Mouse (Mus musculus) neural tube, embryonic 14.5 days (tissue): Measurements from ENCODE around the gene Hip1r. TPM values are rescaled to one million over a fixed set of nuclear protein-coding genes. Genes with fewer than 3 reads are reported as not detected.

Experiments
- ATAC-seq: fragments of 200-750 bp; cut with Nextera tagmentation; 2 replicates; pipeline ENCODE4 v1.8.0; 2017; ENCODE audit warnings: low read depth, mild to moderate bottlenecking, moderate TSS enrichment, moderate library complexity
- H3K27ac ChIP-seq: fragments of 300-500 bp; sonication (generic); 2 replicates; pipeline ENCODE4 v1.5.1; 2014; ENCODE audit warnings: low read depth, mild to moderate bottlenecking, control low read depth, low read length, moderate library complexity, mixed read lengths
- H3K27me3 ChIP-seq: fragments of 300-500 bp; sonication (generic); 2 replicates; pipeline ENCODE4 v1.6.1; 2014; ENCODE audit warnings: low read length; ENCODE audit not compliant: control insufficient read depth, insufficient read depth
- H3K36me3 ChIP-seq: fragments of 300-500 bp; sonication (generic); 2 replicates; pipeline ENCODE4 v1.6.1; 2014; ENCODE audit warnings: low read length, mixed read lengths; ENCODE audit not compliant: control insufficient read depth, insufficient read depth
- H3K4me1 ChIP-seq: fragments of 300-500 bp; sonication (generic); 2 replicates; pipeline ENCODE4 v1.6.1; 2014; ENCODE audit warnings: low read length; ENCODE audit not compliant: control insufficient read depth, insufficient read depth
- H3K4me2 ChIP-seq: fragments of 300-500 bp; sonication (generic); 2 replicates; pipeline ENCODE4 v1.6.1; 2014; ENCODE audit warnings: mild to moderate bottlenecking, low read depth, low read length, control low read depth
- H3K4me3 ChIP-seq: fragments of 300-500 bp; sonication (generic); 2 replicates; pipeline ENCODE4 v1.5.1; 2014; ENCODE audit warnings: low read depth, low read length, control low read depth, mixed read lengths
- H3K9ac ChIP-seq: fragments of 300-500 bp; sonication (generic); replicated peaks from 2 replicates; pipeline ENCODE4 v1.6.1; 2014; ENCODE audit warnings: low read depth, mild to moderate bottlenecking, control low read depth, low read length, mixed read lengths
- H3K9me3 ChIP-seq: fragments of 300-500 bp; sonication (generic); 2 replicates; pipeline ENCODE4 v1.6.1; 2016; ENCODE audit warnings: low read length; ENCODE audit not compliant: control insufficient read depth
- WGBS: fragments of 180-500 bp; shearing (Covaris S2); extraction: QIAGEN DNeasy Blood & Tissue Kit; methylation state at CpG from one replicate; pipeline ENCODE4 v1.1.7; 2014; 5-methylcytosine and 5-hydroxymethylcytosine counted together
- polyA plus RNA-seq: library from polyadenylated mRNA; unstranded; fragments of >200 nt; fragmentation: Nextera tagmentation; extraction: Ambion mirVana; gene quantifications from 2 replicates; pipeline ENCODE4 v1.2.1, GENCODE M21; 2014

Hip1r gene
- polyA plus RNA-seq, 1 experiment from 2014 or later: 21.4 TPM

DNA sequence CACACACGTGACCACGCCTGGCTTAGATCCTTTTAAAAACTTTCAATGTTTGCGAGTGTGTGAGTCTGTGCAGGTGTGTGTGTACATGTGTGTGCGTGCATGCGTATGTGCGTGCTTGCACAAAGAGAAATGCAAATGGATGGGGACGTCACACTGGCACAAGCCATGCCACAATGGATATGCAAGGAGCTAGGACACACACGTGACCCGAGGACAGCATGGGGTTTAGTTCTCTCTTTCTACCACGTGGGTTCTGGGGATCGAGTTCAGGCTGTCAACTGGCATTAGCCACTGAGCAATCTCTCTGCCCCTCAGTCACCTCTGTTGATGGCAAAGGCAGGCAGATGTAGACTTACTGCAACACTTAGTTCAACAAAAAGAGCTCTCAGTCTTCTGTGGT lies 48.3 kb downstream of the Hip1r start:
- peaks cover 55% of the 10 kb centered on the region for H3K4me1 ChIP-seq
- no peak for ATAC-seq
- 83% methylated on average over 11 of the region's 11 CpGs for WGBS
- no peak overlapping the region for H3K9ac ChIP-seq
- no peaks in the 10 kb centered on the region for H3K9me3 ChIP-seq
- H3K4me3 ChIP-seq: no peak overlapping the region
- no peak overlapping the region for H3K27ac ChIP-seq
- no peaks in the 10 kb centered on the region for H3K27me3 ChIP-seq
- H3K4me2 ChIP-seq: no peak overlapping the region
- no peaks in the 10 kb centered on the region; the same call in 1 of the 2 replicates for H3K36me3 ChIP-seq

DNA sequence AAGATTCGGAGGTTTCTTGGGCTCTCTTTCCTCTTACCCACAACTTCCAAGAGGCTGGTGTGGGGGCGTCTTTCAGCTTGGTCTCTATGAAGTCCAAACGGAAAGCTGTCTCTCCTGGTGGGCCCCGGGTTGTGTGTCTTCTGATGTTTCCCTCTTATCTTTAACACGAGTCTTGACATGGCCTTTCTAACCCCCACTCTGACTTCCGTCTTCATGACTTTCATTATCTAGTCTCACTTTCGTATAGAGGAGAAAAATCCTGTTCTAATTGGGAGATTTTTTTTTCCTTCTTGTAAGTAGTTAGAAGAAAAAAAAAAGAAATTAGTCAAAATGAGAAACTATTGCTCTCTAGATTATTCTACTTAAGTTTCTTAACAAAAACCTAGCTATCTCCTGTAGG lies 48.9 kb downstream of the Hip1r start:
- whole genome bisulfite sequencing: 96% methylated on average over 7 of the region's 7 CpGs
- H3K27ac ChIP-seq: no peak overlapping the region
- H3K4me3 ChIP-seq: no peak overlapping the region
- H3K27me3 ChIP-seq: no peaks in the 10 kb centered on the region
- H3K4me1 ChIP-seq: peaks cover 50% of the 10 kb centered on the region
- no peaks in the 10 kb centered on the region; the same call in 1 of the 2 replicates for H3K36me3 ChIP-seq
- H3K4me2 ChIP-seq: no peak overlapping the region
- H3K9me3 ChIP-seq: no peaks in the 10 kb centered on the region
- no peak overlapping the region for H3K9ac ChIP-seq
- no peak for ATAC-seq

DNA sequence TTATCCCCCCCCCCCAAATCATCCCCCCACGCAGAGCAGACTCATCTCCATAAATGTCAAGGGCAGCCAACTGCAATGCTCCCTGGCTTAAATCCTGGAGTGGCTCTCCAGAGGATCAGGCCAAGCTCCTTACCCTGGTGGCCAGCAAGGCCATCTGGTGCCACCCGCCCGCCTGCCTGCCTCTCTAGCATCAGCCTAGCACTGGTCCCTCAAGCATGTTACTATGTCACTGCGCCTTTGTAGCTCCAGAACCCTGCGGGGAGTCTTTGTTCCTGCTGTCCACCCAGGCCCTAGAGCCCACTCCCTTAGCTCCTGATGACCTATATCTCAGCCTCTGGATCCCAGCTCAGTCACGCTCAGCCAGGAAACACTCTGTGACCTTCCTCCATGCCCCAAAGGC lies 51.2 kb downstream of the Hip1r start:
- peak; percentile 36; the same call in 1 of the 2 replicates for ATAC-seq
- peak overlapping the region; percentile 66 for H3K27ac ChIP-seq
- 0 out of 2 replicates have a peak overlapping the region, but pooled peaks have one; percentile 21 for H3K9ac ChIP-seq
- WGBS: 38% methylated on average over 6 of the region's 6 CpGs
- H3K4me1 ChIP-seq: peaks cover 55% of the 10 kb centered on the region
- no peaks in the 10 kb centered on the region; the same call in 1 of the 2 replicates for H3K36me3 ChIP-seq
- H3K4me2 ChIP-seq: no peak overlapping the region; the same call in 1 of the 2 replicates
- H3K9me3 ChIP-seq: no peaks in the 10 kb centered on the region
- H3K4me3 ChIP-seq: no peak overlapping the region
- no peaks in the 10 kb centered on the region for H3K27me3 ChIP-seq

DNA sequence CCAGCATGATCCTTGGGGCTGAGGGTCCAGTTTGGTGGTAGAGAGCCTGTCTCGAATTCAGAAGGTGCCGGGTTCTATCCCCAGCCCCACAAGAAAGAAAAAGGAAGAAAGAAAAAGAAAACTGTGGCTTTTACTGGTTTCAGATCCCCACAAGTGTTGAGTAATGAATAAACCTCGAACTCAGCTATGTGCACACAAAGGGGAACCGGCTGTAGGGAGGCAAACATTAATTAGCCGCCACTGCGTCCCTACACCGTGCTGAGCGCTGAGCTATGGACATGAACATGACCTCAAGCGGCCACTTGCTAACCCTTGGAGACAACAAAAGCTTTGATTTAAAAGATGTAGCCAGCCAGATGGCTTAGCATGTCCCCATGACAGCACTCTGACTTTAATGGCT lies 51.7 kb downstream of the Hip1r start:
- Histone ChIP-seq H3K36me3 (no peaks in the 10 kb centered on the region; the same call in 1 of the 2 replicates), H3K4me2 (no peak overlapping the region), H3K27ac (peak overlapping the region; percentile 66), H3K9ac (0 out of 2 replicates have a peak overlapping the region, but pooled peaks have one; percentile 21), H3K4me3 (no peak overlapping the region), H3K9me3 (no peaks in the 10 kb centered on the region), H3K4me1 (peaks cover 57% of the 10 kb centered on the region), H3K27me3 (no peaks in the 10 kb centered on the region)
- ATAC-seq: no peak
- WGBS: 32% methylated on average over 9 of the region's 9 CpGs

DNA sequence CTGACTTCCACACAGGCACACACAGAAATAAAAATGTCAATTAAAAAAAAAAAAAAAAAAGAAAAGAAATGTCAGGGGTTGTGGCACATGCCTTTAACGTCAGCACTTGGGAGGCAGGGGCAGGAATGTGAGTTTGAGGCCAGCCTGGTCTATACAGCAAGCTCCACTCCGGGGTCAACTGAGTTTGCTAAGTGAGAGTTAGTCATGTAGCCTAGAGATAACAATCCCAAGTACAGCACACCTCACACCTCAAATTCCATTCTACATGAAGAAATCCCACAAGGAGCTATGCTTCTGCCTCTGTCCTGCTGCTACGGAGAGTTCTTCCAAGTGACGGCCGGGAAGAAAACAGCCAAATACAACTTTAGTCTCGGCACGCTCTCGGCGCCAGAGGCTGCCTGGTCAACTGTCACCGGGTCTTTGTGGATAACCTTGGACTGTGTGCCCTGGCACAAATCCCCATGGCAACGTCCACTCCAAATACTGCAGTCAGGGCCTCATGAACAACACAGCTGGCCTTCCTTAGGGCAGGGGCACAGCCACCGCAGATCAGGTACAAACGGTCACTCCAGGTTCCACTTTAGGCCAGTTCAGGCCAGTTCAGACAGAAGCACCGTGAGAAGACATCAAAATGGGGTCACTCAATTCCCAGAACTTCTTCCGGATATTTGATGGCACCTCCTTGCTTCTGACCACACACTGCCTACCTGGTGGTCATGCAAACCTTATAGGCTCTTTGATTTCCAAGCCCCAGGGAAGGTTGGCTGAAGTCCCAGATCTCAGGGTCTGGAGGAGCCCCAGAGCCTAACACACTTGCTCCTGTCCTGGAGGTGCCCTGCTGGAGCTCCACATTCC lies 52.4 kb downstream of the Hip1r start:
- no peak overlapping the region for H3K4me2 ChIP-seq

DNA sequence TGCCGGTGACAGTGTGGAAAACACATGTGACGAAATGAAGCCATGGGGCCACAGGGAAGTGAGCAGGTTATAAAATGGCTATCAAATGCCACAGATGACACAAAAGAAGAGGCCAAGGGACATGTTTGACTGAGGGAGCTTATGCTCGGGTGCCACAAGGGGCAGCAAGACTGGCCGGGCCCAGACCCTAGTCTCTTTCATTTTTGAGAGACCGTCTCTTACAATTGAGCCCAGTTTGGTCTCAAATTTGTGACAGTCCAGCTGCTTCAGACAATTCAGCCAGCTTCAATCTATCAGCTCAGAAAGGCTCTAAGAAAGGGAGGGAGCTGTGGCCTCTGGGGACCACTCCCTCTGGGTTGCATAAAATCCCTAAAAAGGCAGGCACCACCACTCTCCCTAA lies 53.1 kb downstream of the Hip1r start:
- peak overlapping the region; percentile 28; the same call in 1 of the 2 replicates for H3K27ac ChIP-seq
- no peaks in the 10 kb centered on the region for H3K27me3 ChIP-seq
- no peak overlapping the region for H3K4me3 ChIP-seq
- H3K36me3 ChIP-seq: no peaks in the 10 kb centered on the region; the same call in 1 of the 2 replicates
- H3K9me3 ChIP-seq: no peaks in the 10 kb centered on the region
- ATAC-seq: no peak
- H3K4me1 ChIP-seq: peaks cover 59% of the 10 kb centered on the region
- 46% methylated on average over 5 of the region's 5 CpGs for WGBS
- H3K9ac ChIP-seq: no peak overlapping the region
- no peak overlapping the region for H3K4me2 ChIP-seq

More for the DNA sequence above, 52.4 kb downstream of the Hip1r start:
- Histone ChIP-seq H3K9ac (no peak overlapping the region), H3K36me3 (no peaks in the 10 kb centered on the region; the same call in 1 of the 2 replicates), H3K9me3 (no peaks in the 10 kb centered on the region), H3K27ac (peak overlapping the region; percentile 66), H3K4me3 (no peak overlapping the region), H3K4me1 (peaks cover 59% of the 10 kb centered on the region), H3K27me3 (no peaks in the 10 kb centered on the region)
- no peak for ATAC-seq
- WGBS: 87% methylated on average over 15 of the region's 15 CpGs

DNA sequence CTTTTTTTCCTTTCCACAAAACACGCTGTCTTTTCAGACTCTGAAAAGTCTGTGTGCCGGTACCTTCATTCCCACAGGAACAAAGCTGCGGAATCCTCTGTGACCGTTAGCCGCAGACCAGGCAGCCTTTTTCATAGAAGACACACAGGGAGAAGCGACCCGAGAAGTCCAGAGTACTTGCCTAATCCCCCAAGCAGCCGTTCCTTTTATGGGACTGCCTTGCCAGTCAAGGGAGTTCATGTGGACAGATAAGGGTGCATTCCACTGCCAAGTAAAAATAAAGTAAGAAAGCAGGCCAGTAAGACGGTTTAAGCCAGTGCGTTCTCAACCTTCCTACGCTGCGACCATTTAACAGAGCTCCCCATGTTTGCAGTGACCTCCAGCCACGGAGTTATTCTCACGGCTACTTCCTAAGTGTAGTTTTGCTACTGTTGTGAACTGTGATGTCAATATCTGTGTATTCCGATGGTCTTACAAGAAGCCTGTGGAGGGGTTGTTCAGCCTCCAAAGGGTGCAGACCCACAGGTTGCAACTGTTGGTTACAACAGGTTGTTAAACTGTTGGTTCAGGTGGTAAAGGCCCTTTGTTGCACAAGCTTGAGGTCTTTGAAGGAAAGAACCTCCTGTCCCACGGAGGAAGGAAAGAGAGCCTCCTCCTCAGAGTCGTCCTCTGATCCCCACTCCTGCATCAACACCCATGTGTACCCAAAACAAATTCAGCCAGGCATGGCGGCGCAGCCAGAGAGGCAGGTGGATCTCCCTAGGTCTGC lies 54.5 kb downstream of the Hip1r start:
- H3K36me3 ChIP-seq: no peaks in the 10 kb centered on the region; the same call in 1 of the 2 replicates
- no peaks in the 10 kb centered on the region for H3K27me3 ChIP-seq
- peaks cover 59% of the 10 kb centered on the region for H3K4me1 ChIP-seq
- 64% methylated on average over 19 of the region's 19 CpGs for WGBS
- H3K4me3 ChIP-seq: no peak overlapping the region
- H3K9ac ChIP-seq: peak overlapping the region; percentile 11; the same call in 1 of the 2 replicates
- no peak for ATAC-seq
- no peaks in the 10 kb centered on the region for H3K9me3 ChIP-seq
- H3K27ac ChIP-seq: 0 out of 2 replicates have a peak overlapping the region, but pooled peaks have one; percentile 5
- H3K4me2 ChIP-seq: peak overlapping the region; percentile 88

DNA sequence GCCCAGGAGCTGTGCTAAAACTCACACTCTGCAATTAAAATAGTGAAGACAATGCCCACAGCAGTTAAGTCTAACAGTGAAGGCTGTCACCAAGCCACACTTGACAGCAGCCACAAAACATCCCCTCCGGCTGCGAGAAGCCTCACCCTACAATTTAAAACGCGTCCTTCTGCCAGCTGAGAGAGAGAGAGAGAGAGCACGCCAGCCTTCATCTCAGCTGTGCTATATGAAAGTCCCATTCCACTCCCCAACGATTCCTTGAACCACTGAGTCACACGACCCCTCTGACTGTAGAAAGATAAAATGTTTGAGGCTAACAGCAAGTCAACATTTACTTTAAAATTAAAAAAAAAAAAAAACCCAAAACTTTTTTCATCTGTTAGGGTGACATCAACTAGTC lies 55.3 kb downstream of the Hip1r start:
- Histone ChIP-seq H3K9ac (peak overlapping the region; percentile 11; the same call in 1 of the 2 replicates), H3K4me3 (no peak overlapping the region), H3K27me3 (no peaks in the 10 kb centered on the region), H3K27ac (0 out of 2 replicates have a peak overlapping the region, but pooled peaks have one; percentile 5), H3K9me3 (no peaks in the 10 kb centered on the region), H3K36me3 (no peaks in the 10 kb centered on the region; the same call in 1 of the 2 replicates), H3K4me2 (peak overlapping the region; percentile 88), H3K4me1 (peaks cover 56% of the 10 kb centered on the region)
- WGBS: 24% methylated on average over 7 of the region's 7 CpGs
- no peak for ATAC-seq
